Mouse (Mus musculus) embryonic fibroblast, embryonic 13.5 days (primary cell): ENCODE data around the gene Rtkn2. TPM values are rescaled to one million over a fixed set of nuclear protein-coding genes. Genes with fewer than 3 reads are reported as not detected.

Experiments
- H3K27ac ChIP-seq: 2 replicates; pipeline ENCODE4 v1.5.1; 2012; ENCODE audit warnings: low read length, control low read depth, inconsistent platforms; ENCODE audit not compliant: insufficient read depth
- H3K4me1 ChIP-seq: 2 replicates; pipeline ENCODE4 v1.6.1; 2011; ENCODE audit warnings: low read length; ENCODE audit not compliant: control insufficient read depth, insufficient read depth
- H3K4me3 ChIP-seq: 2 replicates; pipeline ENCODE4 v1.5.1; 2011; ENCODE audit warnings: mild to moderate bottlenecking, control low read depth, low read length; ENCODE audit not compliant: insufficient read depth
- CTCF ChIP-seq: IDR thresholded peaks from 2 replicates; pipeline ENCODE4 v1.5.1; 2011; ENCODE audit warnings: mild to moderate bottlenecking, control low read depth, low read length, moderate library complexity, borderline replicate concordance; ENCODE audit not compliant: insufficient read depth
- POLR2A ChIP-seq: IDR thresholded peaks from 2 replicates; pipeline ENCODE4 v1.6.1; 2011; ENCODE audit warnings: low read depth, mild to moderate bottlenecking, control low read depth, low read length, moderate library complexity
- polyA plus RNA-seq: library from polyadenylated mRNA; stranded (reverse); fragments of >200 nt; gene quantifications from 2 replicates; pipeline ENCODE4 v1.2.4, GENCODE M21; 2011; ENCODE audit warnings: low read depth; ENCODE audit not compliant: missing spikeins, insufficient read length

Rtkn2 gene
- polyA plus RNA-seq, 1 experiment, result 3.0 TPM

DNA sequence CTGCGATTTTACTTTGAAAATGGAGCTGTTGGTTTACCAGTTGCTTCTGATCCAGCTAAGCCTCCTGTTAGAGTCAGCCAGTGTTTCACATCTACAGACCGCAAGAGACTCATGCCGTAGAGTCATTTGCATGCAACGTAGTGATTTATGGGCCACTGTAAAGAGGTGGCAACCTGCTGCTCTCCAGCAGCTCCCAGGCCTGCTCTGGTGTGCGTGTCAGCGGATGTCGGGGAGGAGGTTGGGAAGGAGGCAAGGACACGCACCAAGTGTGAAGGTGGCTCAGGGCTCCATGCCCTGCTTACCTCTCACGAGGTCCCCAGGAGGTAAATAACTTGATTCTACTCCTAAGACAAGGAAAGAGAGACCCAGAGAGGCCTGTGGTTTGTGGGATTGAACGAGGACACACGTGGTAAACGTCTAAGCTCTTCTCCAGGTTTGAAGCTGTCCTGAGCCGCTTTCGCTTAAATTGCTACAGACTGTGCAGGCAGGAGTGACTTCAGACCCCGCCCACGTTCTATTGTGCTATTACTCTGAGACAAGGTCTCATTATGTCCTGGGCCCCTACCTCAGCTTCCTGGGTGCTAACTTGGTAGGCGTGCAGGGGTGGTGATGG lies 57.1 kb downstream of the Rtkn2 start:
- TF ChIP-seq CTCF (no peak), POLR2A (no peak)
- no peak overlapping the region for H3K4me3 ChIP-seq
- H3K27ac ChIP-seq, result no peak overlapping the region
- no peaks in the 10 kb centered on the region for H3K4me1 ChIP-seq

DNA sequence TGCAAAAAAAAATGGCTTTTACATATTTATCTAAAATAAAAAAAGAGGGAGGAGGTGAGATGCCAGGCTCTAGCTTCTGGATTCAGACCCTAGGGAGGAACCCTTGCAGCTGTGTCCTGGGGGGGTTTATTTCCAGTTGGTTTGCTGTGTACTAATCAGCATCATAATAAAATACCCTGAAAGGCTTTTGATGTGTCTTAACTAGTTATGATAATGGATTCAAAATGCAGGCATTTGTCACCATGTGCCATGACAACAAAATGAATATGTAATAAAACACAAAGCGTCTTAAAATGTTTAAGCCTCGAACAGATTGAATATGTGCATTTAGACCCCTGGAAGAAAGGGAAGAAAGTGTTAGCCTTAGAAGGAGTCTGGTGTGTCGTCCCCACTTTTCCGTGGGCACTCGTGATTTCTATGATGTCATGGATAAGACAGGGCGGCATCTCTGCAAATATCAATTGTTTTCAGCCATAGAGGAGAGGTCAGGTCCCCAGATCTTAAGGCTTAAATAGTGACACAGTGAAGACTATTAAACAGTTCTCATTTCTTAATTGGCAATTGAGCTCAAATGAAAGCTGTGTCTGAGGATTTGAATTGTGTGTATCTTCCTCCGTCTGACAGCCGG lies 59.7 kb downstream of the Rtkn2 start:
- H3K4me3 ChIP-seq, result no peak overlapping the region
- no peaks in the 10 kb centered on the region for H3K4me1 ChIP-seq
- H3K27ac ChIP-seq, result no peak overlapping the region
- no peak for TF ChIP-seq CTCF
- no peak for TF ChIP-seq POLR2A

DNA sequence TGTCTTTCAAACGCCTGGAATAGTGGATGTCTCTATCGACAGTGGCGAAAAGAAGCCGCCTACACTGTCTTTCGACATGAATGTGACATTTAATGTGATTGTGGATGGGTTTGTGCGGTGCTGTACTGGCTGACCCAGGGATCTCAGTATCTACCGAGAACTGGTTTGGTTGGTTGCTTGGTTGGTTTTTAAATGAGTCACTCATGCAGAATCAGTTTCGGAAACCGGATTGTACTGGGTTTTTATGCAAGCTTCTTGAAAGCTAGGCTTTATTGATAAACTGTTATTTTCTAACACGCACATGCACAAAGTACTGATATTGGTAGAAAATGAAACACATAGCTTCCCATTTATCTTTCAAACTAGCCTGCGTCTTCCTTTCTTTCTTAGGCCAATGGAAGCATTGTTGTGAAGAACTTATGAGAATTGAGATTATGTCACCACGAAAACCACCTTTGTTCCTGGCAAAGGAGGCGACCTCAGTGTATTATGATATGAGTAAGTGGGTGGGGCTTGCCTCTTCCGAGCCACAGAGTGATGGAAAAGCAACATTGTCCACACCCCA lies 60.4 kb downstream of the Rtkn2 start:
- TF ChIP-seq CTCF (no peak), POLR2A (no peak)
- Histone ChIP-seq H3K27ac (no peak overlapping the region), H3K4me1 (no peaks in the 10 kb centered on the region), H3K4me3 (no peak overlapping the region)

DNA sequence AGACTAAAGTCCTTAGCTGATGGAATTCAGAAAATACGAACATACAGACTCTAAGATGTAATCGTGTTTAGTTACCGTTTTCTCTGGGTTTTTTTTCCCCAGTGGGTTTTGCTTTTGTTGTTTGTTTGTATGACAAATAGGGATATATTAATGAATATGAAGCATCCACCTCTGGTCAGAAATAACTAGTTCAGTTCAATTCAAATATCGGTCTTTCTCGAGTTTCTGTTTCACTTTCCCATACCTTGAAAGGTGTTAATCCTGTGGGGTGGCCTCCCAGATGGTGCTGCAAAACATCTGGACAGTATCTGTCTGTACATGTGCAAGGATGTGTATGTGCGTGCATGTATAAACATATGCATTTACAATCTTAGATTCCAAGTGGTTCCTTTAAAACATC lies 61.0 kb downstream of the Rtkn2 start:
- Histone ChIP-seq H3K4me3 (no peak overlapping the region), H3K27ac (no peak overlapping the region), H3K4me1 (no peaks in the 10 kb centered on the region)
- TF ChIP-seq CTCF (no peak), POLR2A (no peak)

DNA sequence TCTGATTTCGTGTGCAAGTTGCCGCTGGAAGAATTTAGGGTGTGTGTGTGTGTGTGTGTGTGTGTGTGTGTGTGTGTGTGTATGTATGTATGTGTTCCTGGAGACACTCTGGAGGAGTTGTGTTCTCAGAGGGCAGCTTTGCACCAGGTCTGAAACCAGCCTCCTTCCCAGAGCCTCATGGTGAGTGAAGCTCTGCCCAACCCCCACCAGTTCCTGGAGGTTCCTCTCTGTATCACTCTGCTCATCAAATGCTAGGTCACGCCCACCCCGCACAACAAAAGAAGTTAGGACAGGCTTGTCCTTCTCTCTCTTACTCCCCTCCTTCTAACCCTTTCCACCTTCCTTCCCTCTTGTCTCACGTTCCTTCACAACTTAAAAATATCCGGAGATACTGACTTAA lies 64.6 kb downstream of the Rtkn2 start:
- Histone ChIP-seq H3K27ac (no peak overlapping the region), H3K4me3 (no peak overlapping the region), H3K4me1 (no peaks in the 10 kb centered on the region)
- TF ChIP-seq POLR2A (no peak), CTCF (no peak)

DNA sequence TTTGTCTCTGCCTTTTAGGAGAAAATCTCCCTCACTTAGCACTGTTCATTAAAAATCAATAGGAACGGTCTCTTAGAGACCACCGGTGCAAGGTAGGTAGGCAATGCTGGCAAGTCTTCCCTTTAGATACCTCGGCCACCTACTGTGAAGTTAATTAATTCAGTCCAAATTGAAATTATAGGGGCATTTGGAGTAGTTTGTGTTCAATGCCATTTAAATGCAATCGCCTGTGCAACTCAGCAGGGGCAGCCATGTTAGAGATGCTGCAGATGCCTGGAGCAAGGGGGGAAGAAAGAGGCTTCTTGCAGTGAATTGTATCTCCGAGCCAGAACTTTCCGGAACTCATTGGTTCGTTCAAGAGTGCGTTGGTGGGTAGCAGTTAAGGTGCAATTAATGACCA lies 65.5 kb downstream of the Rtkn2 start:
- Histone ChIP-seq H3K4me3 (no peak overlapping the region), H3K27ac (no peak overlapping the region), H3K4me1 (no peaks in the 10 kb centered on the region)
- TF ChIP-seq POLR2A (no peak), CTCF (no peak)

DNA sequence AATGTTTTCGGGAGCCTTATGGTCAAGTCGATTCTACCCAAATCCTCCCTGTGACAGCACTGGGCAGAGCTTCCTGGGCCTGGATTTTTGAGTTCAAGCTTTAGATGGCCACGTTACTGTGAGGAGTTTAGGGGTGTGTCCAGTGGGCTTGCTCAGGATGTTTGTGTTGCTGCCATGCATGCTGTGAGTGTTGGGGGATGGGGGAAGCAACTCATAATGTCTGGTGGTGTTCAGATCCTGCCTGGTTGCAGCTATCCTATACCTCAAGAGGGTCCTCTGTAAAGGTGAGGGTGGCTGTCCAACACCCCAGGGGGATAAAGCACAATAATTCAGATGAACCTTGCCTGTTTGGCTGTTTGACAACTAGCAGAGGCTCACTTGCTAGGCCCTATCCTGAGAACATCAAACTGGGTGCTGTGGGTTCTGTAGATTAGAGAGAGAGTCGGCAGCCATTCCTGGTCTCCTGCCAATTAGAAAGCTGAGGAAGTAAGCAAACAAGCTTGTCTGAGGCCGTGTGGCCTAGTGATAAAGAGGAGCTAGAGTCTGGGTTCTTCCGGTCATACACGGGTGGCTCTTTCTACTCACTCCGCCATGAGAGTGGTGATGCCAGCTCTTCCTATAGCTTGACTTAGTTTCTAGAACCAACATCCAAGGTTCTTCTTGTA lies 69.4 kb downstream of the Rtkn2 start:
- Histone ChIP-seq H3K4me1 (no peaks in the 10 kb centered on the region), H3K27ac (no peak overlapping the region), H3K4me3 (no peak overlapping the region)
- TF ChIP-seq POLR2A, result no peak
- TF ChIP-seq CTCF, result no peak

DNA sequence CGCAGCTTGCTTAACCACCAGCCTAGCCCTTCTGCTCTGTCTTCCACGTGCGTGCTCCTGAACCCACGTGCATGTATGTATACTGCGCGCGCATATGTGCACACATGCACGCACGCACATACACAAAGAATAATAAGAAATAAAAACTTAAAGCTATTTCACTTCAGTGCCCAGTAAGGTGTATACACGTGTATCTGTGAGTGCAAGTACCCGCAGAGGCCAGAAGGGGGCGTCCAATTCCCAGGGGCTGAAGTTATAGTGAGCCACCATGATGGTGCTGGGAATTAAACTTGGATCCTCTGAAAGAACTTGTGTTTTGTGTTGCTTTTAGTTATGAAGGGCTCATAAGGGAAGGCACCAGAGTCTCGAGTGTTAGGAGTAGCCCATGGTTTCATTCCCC lies 71.5 kb downstream of the Rtkn2 start:
- Histone ChIP-seq H3K4me1 (no peaks in the 10 kb centered on the region), H3K27ac (no peak overlapping the region), H3K4me3 (no peak overlapping the region)
- no peak for TF ChIP-seq CTCF
- no peak for TF ChIP-seq POLR2A

DNA sequence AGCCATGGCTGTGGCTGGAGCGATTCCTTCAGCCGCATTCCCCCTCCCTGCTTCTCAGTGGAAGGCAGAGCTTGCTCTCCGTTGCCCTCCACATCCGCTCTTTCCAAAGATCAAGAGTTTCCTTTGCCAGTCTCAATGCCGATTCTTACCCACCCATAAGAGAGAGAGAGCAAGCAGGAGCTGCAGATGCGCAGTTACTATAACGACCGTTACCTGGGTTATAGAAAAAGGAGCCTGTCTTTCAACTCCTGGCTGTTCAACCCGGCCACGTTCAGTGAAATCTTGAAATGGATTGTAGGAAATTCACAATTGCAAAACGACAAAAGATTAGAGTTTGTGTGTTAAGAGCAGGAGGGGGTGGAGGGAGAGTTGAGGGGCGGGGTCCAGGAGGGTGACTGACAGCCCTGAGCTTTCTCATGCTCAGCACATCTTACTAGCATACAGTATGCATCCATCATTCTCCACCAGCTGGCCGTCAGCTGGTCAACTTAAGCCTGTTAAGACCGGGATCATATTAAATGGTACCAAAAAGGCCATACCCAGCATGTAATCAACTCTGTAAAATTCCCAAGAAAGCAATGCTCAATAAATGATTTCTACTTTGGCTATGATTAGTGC lies 72.1 kb downstream of the Rtkn2 start:
- Histone ChIP-seq H3K4me1 (no peaks in the 10 kb centered on the region), H3K27ac (no peak overlapping the region)
- TF ChIP-seq CTCF (no peak), POLR2A (no peak)

More for the DNA sequence above, 72.1 kb downstream of the Rtkn2 start:
- no peak overlapping the region for H3K4me3 ChIP-seq
